Mouse (Mus musculus) thymus, postnatal 0 days (tissue): ENCODE measurements around the gene Gm26558. TPM values are rescaled to one million over a fixed set of nuclear protein-coding genes. Genes with fewer than 3 reads are reported as not detected.

ENCODE experiments used
- polyA plus RNA-seq: library from polyadenylated mRNA; unstranded; fragments of >200 nt; fragmentation: Nextera tagmentation; extraction: Ambion mirVana; gene quantifications from 2 replicates; pipeline ENCODE4 v1.2.1, GENCODE M21; 2015

Gene Gm26558
- polyA plus RNA-seq, 1 experiment from 2014 or later = 3.6 TPM

Other genes with a start within 250 kb of the Gm26558 start
- gene Sp5, start 187.2 kb downstream of the Gm26558 start, polyA plus RNA-seq = not detected in 2 replicates
- gene Erich2, start 153.3 kb downstream of the Gm26558 start, polyA plus RNA-seq = 0.27 and 0.31 TPM in 2 replicates
- 0.29 and 0.49 TPM in 2 replicates for gene Gad1, start 109.0 kb downstream of the Gm26558 start, polyA plus RNA-seq
- 119 and 121 TPM in 2 replicates for gene Gorasp2, start 532 bp downstream of the Gm26558 start, polyA plus RNA-seq
- gene Tlk1, start 163.6 kb upstream of the Gm26558 start, polyA plus RNA-seq = 37.0 and 45.3 TPM in 2 replicates